In the genomic region with DNA sequence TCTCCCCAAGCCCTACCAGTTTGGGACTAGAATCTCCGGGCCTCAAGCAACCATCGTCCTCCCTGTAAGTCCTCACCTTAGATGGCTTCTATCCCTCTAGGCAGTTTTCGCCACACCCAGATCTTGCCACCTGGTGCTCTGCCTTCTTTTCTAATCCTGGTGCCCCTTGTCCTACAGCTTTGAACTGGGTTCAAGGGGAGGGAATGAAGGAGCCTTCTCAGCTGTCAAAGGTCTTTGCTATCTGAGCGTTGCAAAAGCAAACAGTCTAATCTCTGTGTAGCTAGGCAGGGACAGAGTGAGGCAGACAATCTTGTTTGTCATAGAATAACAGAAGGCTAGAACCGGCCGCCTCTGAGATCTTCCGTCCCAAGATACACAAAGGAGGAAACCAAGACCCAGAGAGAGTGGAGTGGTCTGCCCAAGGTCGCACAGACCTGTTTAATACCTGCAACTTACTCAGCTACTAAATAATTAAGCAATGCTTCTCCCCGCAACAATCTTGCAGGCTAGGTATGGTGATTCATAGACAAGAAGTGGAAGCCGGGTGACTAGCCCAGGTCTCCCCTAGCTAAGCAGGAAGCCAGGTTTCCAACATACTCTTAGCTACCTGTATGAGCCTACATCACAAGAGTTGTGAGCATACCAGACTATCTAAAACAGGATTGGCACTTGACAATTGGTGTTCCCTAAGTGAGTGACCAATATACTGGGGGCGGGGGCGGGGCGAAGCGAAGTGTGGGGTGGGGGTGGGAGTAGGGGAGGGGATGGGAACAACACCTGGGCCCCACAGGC, we compare ENCODE assay signal across 15 mouse cellular contexts. TPM values are rescaled to one million over a fixed set of nuclear protein-coding genes. Genes with fewer than 3 reads are reported as not detected.
DNase-seq lines count a peak whose midpoint lies in the region; ATAC-seq and TF ChIP-seq lines count a peak whose summit lies in the region.
"Had no signal": no experiment of that assay in that cellular context is flagged by ENCODE, and none has a peak within 500 bp of the region (broad histone marks: within the 10 kb centered on the region; RNA-seq: fewer than 3 reads in every experiment).

A gene (minus strand): TSS at position 152 of the 792 bp plus-strand sequence.

- no peak for TF ChIP-seq CTCF in E14TG2a.4 (conservative IDR thresholded peaks at IDR 0.05; ENCODE audit: low read length)

- H3K9ac ChIP-seq in kidney, embryonic 14.5 days (ENCODE audit: low read depth, low read length) = no peak within 1 kb of the TSS
- H3K9ac ChIP-seq: embryonic facial prominence, embryonic 12.5 days; heart, embryonic 15.5 days; limb, embryonic 15.5 days; midbrain, embryonic 15.5 days; neural tube, embryonic 13.5 days had no signal

- H3K4me3 ChIP-seq in kidney, embryonic 14.5 days (ENCODE audit: low read length) = no peak within 1 kb of the TSS
- H3K4me3 ChIP-seq in E14TG2a.4 (replicated peaks; ENCODE audit: low read length) = peak within 1 kb of the TSS; percentile 21
- H3K4me3 ChIP-seq: embryonic facial prominence, embryonic 12.5 days; heart, embryonic 15.5 days; limb, embryonic 15.5 days; midbrain, embryonic 15.5 days; neural tube, embryonic 13.5 days had no signal

- no peak for DNase-seq in kidney, postnatal 4 days
- peak; percentile 96 for DNase-seq in fat pad, adult 2 months (ENCODE audit: extremely low read depth, low read depth, low spot score)
- peak; percentile 19 for DNase-seq in lung, postnatal 25 days (ENCODE audit: low spot score)
- no peak for DNase-seq in gastrocnemius, adult 8-10 months (ENCODE audit: low spot score in 2 of 2)
- no peak for DNase-seq in ovary, postnatal 10 days (ENCODE audit: low spot score)
- DNase-seq: cerebellum, adult 9-11 months; right cerebral cortex, postnatal 25 days had no signal

- H3K9me3 ChIP-seq in kidney, embryonic 14.5 days (ENCODE audit: control insufficient read depth, low read length) = no peaks in the 10 kb centered on the region
- no peaks in the 10 kb centered on the region for H3K9me3 ChIP-seq in E14TG2a.4 (ENCODE audit: low read length)
- H3K9me3 ChIP-seq: embryonic facial prominence, embryonic 12.5 days; heart, embryonic 15.5 days; limb, embryonic 15.5 days; midbrain, embryonic 15.5 days; neural tube, embryonic 13.5 days had no signal

- WGBS in kidney, embryonic 14.5 days = 68% methylated on average over 14 of the region's 14 CpGs

- no peaks in the 10 kb centered on the region for H3K36me3 ChIP-seq in kidney, embryonic 14.5 days (ENCODE audit: control insufficient read depth, insufficient read depth, low read length)
- no peaks in the 10 kb centered on the region for H3K36me3 ChIP-seq in E14TG2a.4 (ENCODE audit: insufficient read depth, low read length)
- H3K36me3 ChIP-seq: embryonic facial prominence, embryonic 12.5 days; heart, embryonic 15.5 days; limb, embryonic 15.5 days; midbrain, embryonic 15.5 days; neural tube, embryonic 13.5 days had no signal

- no peak for ATAC-seq in kidney, embryonic 14.5 days (ENCODE audit: low FRiP score, low TSS enrichment)
- ATAC-seq: midbrain, embryonic 15.5 days had no signal

- peak within 1 kb of the TSS; percentile 6; the same call in 1 of the 2 replicates for H3K27ac ChIP-seq in kidney, embryonic 14.5 days (ENCODE audit: low read depth, low read length)
- H3K27ac ChIP-seq: embryonic facial prominence, embryonic 12.5 days; heart, embryonic 15.5 days; limb, embryonic 15.5 days; midbrain, embryonic 15.5 days; neural tube, embryonic 13.5 days had no signal

- peaks cover 7% of the 10 kb centered on the region for H3K4me1 ChIP-seq in kidney, embryonic 14.5 days (ENCODE audit: control insufficient read depth, insufficient read depth, low read length)
- peaks cover 53% of the 10 kb centered on the region for H3K4me1 ChIP-seq in E14TG2a.4 (replicated peaks; ENCODE audit: low read depth, low read length)
- H3K4me1 ChIP-seq: midbrain, embryonic 15.5 days; neural tube, embryonic 13.5 days had no signal

- no peaks in the 10 kb centered on the region for H3K27me3 ChIP-seq in kidney, embryonic 14.5 days (ENCODE audit: control insufficient read depth, insufficient read depth, low read length)
- no peaks in the 10 kb centered on the region for H3K27me3 ChIP-seq in E14TG2a.4 (ENCODE audit: insufficient read depth, low read length)
- H3K27me3 ChIP-seq: embryonic facial prominence, embryonic 12.5 days; heart, embryonic 15.5 days; limb, embryonic 15.5 days; midbrain, embryonic 15.5 days; neural tube, embryonic 13.5 days had no signal

- H3K4me2 ChIP-seq in kidney, embryonic 14.5 days (replicated peaks; ENCODE audit: low read depth, low read length) = no peak within 1 kb of the TSS
- H3K4me2 ChIP-seq: embryonic facial prominence, embryonic 12.5 days; heart, embryonic 15.5 days; limb, embryonic 15.5 days; midbrain, embryonic 15.5 days; neural tube, embryonic 13.5 days had no signal

RNA-seq across cellular contexts. Expression of the gene that starts here (rescaled TPM):
- polyA plus RNA-seq in kidney, embryonic 14.5 days (2014; fragmentation: Nextera tagmentation; extraction: Ambion mirVana) = 0.38 and 0.40 TPM in 2 replicates
- total RNA-seq in gastrocnemius, adult 8-10 months (2022) = under 1 TPM in 1 of 4 experiments, not detected in 3; 0.54 TPM
- total RNA-seq: layer of hippocampus, postnatal 25 days had no signal
- polyA plus RNA-seq: embryonic facial prominence, embryonic 12.5 days; midbrain, embryonic 15.5 days had no signal

Comparison
In these comparisons a context has a peak if more than half of its experiments do, and no peak if none do; other contexts are left out.
1. DNase-seq: peak in fat pad, adult 2 months (single experiment) and lung, postnatal 25 days (single experiment); none in kidney, postnatal 4 days (0 of 2), gastrocnemius, adult 8-10 months (0 of 2) and ovary, postnatal 10 days (single experiment).